Mouse (Mus musculus): ENCODE data around the gene Ap5b1. TPM values are rescaled to one million over a fixed set of nuclear protein-coding genes. Genes with fewer than 3 reads are reported as not detected.

The Ap5b1 gene
- polyA plus RNA-seq, 1 experiment from 2014 or later, result 2.0 TPM

DNA sequence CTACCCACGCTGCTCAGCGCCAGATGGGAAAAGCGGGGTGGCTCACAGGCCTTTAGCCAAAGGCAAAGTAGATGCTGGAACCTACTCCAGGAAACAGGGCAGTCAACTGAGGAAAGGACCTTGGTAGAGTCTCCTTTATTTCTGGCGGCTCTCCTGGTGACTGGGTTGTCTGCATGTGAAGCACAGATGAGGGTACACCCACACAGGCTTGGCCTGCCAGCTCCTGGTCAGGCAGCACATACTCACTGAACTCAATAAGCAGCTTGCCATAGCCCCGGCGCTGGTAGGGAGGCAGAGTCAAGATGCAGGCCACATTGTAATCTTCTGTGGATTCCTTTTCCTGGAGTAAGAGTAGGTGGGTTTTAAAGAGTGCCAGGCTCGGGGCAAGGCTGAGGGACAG, 37.3 kb downstream of the Ap5b1 start:
- Histone ChIP-seq H3K36me3 (ENCODE audit: control insufficient read depth, insufficient read depth) (peaks cover 39% of the 10 kb centered on the region), H3K27ac (ENCODE audit: low read length) (no peak overlapping the region), H3K4me3 (replicated peaks; ENCODE audit: low read length) (no peak overlapping the region), H3K4me2 (ENCODE audit: low read length) (no peak overlapping the region), H3K9me3 (ENCODE audit: control insufficient read depth, low read length) (no peaks in the 10 kb centered on the region), H3K9ac (replicated peaks; ENCODE audit: low read depth, low read length) (no peak overlapping the region), H3K4me1 (replicated peaks; ENCODE audit: control insufficient read depth, insufficient read depth, low read length) (peaks cover 34% of the 10 kb centered on the region), H3K27me3 (replicated peaks; ENCODE audit: control insufficient read depth, insufficient read depth, low read length) (no peaks in the 10 kb centered on the region)
- WGBS, result 93% methylated on average over 7 of the region's 7 CpGs
- no peak for ATAC-seq

DNA sequence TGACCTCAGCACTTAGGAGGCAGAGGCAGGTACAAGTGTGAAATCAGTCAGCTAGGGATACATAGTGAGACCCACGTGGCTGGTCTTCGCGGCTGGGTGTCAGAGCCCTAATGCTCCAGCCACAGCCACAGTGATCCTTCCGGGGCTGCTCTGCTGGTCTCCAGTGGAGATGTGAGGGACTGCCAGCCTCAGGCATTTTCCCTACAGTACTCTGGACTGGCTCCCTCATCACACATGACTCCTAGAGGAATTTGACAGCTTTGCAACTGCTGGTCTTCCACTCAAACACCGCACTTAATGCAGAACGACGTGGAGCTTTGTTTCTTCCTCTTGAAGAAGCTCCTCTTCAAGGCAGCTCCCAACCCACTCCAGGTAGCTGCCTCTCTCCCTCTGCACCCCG, 38.4 kb downstream of the Ap5b1 start:
- no peak for ATAC-seq
- Histone ChIP-seq H3K27ac (ENCODE audit: low read length) (no peak overlapping the region), H3K27me3 (replicated peaks; ENCODE audit: control insufficient read depth, insufficient read depth, low read length) (no peaks in the 10 kb centered on the region), H3K4me1 (replicated peaks; ENCODE audit: control insufficient read depth, insufficient read depth, low read length) (peaks cover 41% of the 10 kb centered on the region), H3K4me3 (replicated peaks; ENCODE audit: low read length) (no peak overlapping the region), H3K36me3 (ENCODE audit: control insufficient read depth, insufficient read depth) (peaks cover 39% of the 10 kb centered on the region), H3K9me3 (ENCODE audit: control insufficient read depth, low read length) (no peaks in the 10 kb centered on the region), H3K4me2 (ENCODE audit: low read length) (no peak overlapping the region), H3K9ac (replicated peaks; ENCODE audit: low read depth, low read length) (no peak overlapping the region)
- WGBS, result 93% methylated on average over 8 of the region's 8 CpGs

DNA sequence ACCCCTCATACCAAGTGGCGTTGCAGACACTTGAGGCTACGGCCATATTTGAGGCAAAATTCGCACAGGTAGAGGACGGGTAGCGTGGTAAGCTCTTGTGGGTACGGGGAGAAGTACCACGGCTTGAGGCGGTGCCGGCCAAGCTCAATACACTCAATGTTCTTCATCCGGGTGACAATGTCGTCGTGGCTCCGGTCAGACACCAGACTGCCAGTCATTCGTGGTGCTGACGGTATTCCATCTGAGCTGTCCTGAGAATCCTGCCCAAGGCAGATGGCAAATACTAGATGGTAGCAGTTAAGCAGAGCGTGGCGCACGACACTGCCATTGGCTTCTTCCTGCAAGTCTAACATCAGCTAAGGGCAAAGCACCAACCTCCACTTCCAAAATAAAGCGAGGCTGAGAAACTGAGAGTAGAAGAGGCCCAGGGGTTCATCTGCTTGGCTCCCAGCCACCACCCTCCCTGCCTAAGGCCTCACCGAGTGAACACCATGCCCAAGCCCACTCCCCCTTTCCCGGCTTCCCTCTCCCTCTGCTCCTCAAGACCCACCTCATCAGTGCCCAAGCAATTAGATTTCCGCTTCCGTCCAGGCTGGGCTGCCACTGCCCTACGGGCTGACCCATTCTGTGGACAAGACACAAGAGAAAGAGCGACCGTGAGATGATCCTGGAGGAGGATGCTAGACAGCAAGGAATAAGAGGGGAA, 40.0 kb downstream of the Ap5b1 start:
- no peak overlapping the region for H3K27ac ChIP-seq (ENCODE audit: low read length)
- no peaks in the 10 kb centered on the region for H3K9me3 ChIP-seq (ENCODE audit: control insufficient read depth, low read length)
- H3K4me2 ChIP-seq (ENCODE audit: low read length), result no peak overlapping the region
- H3K9ac ChIP-seq (replicated peaks; ENCODE audit: low read depth, low read length), result no peak overlapping the region
- ATAC-seq, result no peak
- H3K4me1 ChIP-seq (replicated peaks; ENCODE audit: control insufficient read depth, insufficient read depth, low read length), result peaks cover 31% of the 10 kb centered on the region
- peaks cover 39% of the 10 kb centered on the region for H3K36me3 ChIP-seq (ENCODE audit: control insufficient read depth, insufficient read depth)
- 93% methylated on average over 26 of the region's 26 CpGs for WGBS
- no peak overlapping the region for H3K4me3 ChIP-seq (replicated peaks; ENCODE audit: low read length)
- no peaks in the 10 kb centered on the region for H3K27me3 ChIP-seq (replicated peaks; ENCODE audit: control insufficient read depth, insufficient read depth, low read length)

DNA sequence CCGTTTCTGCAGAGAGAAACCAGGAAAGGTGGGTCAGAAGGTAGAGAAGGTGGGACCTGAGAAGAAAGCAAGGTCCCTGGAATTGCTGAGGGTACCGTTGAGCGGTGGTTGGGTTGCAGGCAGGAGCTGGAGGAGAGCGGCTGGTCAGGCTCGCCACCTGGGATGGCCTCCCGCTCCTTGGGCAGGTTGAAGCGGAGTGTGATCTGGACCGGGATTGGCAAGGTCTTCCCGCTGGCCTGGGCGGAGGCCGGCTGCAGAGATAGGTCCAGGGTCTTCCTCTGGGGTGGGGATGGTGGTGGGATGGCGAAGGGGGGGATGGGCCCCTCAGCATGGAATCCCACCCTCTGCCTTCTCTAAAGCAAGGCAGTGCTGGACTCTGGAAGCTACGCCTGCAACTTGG, 40.9 kb downstream of the Ap5b1 start:
- Histone ChIP-seq H3K27me3 (replicated peaks; ENCODE audit: control insufficient read depth, insufficient read depth, low read length) (no peaks in the 10 kb centered on the region), H3K9me3 (ENCODE audit: control insufficient read depth, low read length) (no peaks in the 10 kb centered on the region), H3K4me2 (ENCODE audit: low read length) (peak overlapping the region; percentile 69), H3K4me3 (replicated peaks; ENCODE audit: low read length) (peak overlapping the region; percentile 78), H3K36me3 (ENCODE audit: control insufficient read depth, insufficient read depth) (peaks cover 35% of the 10 kb centered on the region), H3K27ac (ENCODE audit: low read length) (no peak overlapping the region), H3K4me1 (replicated peaks; ENCODE audit: control insufficient read depth, insufficient read depth, low read length) (peaks cover 23% of the 10 kb centered on the region), H3K9ac (replicated peaks; ENCODE audit: low read depth, low read length) (no peak overlapping the region)
- no peak for ATAC-seq
- WGBS, result 95% methylated on average over 13 of the region's 13 CpGs

DNA sequence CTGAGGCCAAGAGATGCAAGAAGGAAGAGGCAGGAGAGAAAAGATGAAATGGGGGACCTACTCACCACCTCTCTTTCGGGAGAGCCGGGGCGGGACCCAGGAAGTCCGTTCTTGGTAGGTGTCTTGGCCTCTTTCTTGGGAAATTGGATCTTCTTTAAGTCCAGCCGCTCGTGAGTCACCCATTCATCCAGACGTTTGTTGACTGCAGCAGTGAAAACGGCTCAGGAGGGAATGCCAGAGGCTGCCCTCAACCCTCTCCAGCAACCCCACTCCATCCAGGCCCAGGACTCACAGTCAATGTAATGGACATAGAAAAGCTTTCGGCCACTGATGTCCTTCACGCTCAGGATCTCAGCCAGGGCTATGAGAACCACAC, 41.3 kb downstream of the Ap5b1 start:
- 59% methylated on average over 10 of the region's 10 CpGs for WGBS
- Histone ChIP-seq H3K4me1 (replicated peaks; ENCODE audit: control insufficient read depth, insufficient read depth, low read length) (peaks cover 20% of the 10 kb centered on the region), H3K4me2 (ENCODE audit: low read length) (peak overlapping the region; percentile 69), H3K27ac (ENCODE audit: low read length) (peak overlapping the region; percentile 98), H3K36me3 (ENCODE audit: control insufficient read depth, insufficient read depth) (peaks cover 32% of the 10 kb centered on the region), H3K4me3 (replicated peaks; ENCODE audit: low read length) (peak overlapping the region; percentile 78), H3K27me3 (replicated peaks; ENCODE audit: control insufficient read depth, insufficient read depth, low read length) (no peaks in the 10 kb centered on the region; the same call in 1 of the 2 replicates), H3K9me3 (ENCODE audit: control insufficient read depth, low read length) (no peaks in the 10 kb centered on the region), H3K9ac (replicated peaks; ENCODE audit: low read depth, low read length) (peak overlapping the region; percentile 94)
- ATAC-seq, result no peak

GRCm38 (mm10) chr19:5609547-5610404, 42.0 kb downstream of the Ap5b1 start, which contains the start of gene Kat5:
TSS of gene Kat5 (minus strand) at chr19:5610237.
- under 1% methylated on average over 53 of the region's 55 CpGs for WGBS
- H3K9ac ChIP-seq (replicated peaks; ENCODE audit: low read depth, low read length), result peak within 1 kb of the TSS; percentile 94
- peak; percentile 95 for ATAC-seq

GRCm38 (mm10) chr19:5611973-5612372, 44.1 kb downstream of the Ap5b1 start:
- H3K27ac ChIP-seq (ENCODE audit: low read length), result no peak overlapping the region
- 74% methylated on average over 1 of the region's 1 CpGs for WGBS
- H3K4me2 ChIP-seq (ENCODE audit: low read length), result no peak overlapping the region
- H3K27me3 ChIP-seq (replicated peaks; ENCODE audit: control insufficient read depth, insufficient read depth, low read length), result no peaks in the 10 kb centered on the region; the same call in 1 of the 2 replicates
- ATAC-seq, result no peak
- peaks cover 20% of the 10 kb centered on the region for H3K4me1 ChIP-seq (replicated peaks; ENCODE audit: control insufficient read depth, insufficient read depth, low read length)
- H3K9me3 ChIP-seq (ENCODE audit: control insufficient read depth, low read length), result no peaks in the 10 kb centered on the region
- H3K36me3 ChIP-seq (ENCODE audit: control insufficient read depth, insufficient read depth), result peaks cover 9% of the 10 kb centered on the region
- H3K4me3 ChIP-seq (replicated peaks; ENCODE audit: low read length), result no peak overlapping the region
- no peak overlapping the region for H3K9ac ChIP-seq (replicated peaks; ENCODE audit: low read depth, low read length)

More at GRCm38 (mm10) chr19:5609547-5610404, 42.0 kb downstream of the Ap5b1 start, which contains the start of gene Kat5:
- no peaks in the 10 kb centered on the region for H3K9me3 ChIP-seq (ENCODE audit: control insufficient read depth, low read length)
- peak within 1 kb of the TSS; percentile 78 for H3K4me3 ChIP-seq (replicated peaks; ENCODE audit: low read length)
- H3K27ac ChIP-seq (ENCODE audit: low read length), result peak within 1 kb of the TSS; percentile 98
- peaks cover 20% of the 10 kb centered on the region for H3K4me1 ChIP-seq (replicated peaks; ENCODE audit: control insufficient read depth, insufficient read depth, low read length)
- no peaks in the 10 kb centered on the region; the same call in 1 of the 2 replicates for H3K27me3 ChIP-seq (replicated peaks; ENCODE audit: control insufficient read depth, insufficient read depth, low read length)
- H3K4me2 ChIP-seq (ENCODE audit: low read length), result peak within 1 kb of the TSS; percentile 69
- peaks cover 26% of the 10 kb centered on the region for H3K36me3 ChIP-seq (ENCODE audit: control insufficient read depth, insufficient read depth)

GRCm38 (mm10) chr19:5612762-5613411, 45.1 kb downstream of the Ap5b1 start:
- Histone ChIP-seq H3K9me3 (ENCODE audit: control insufficient read depth, low read length) (no peaks in the 10 kb centered on the region), H3K9ac (replicated peaks; ENCODE audit: low read depth, low read length) (no peak overlapping the region), H3K4me1 (replicated peaks; ENCODE audit: control insufficient read depth, insufficient read depth, low read length) (peaks cover 20% of the 10 kb centered on the region), H3K4me3 (replicated peaks; ENCODE audit: low read length) (no peak overlapping the region), H3K27ac (ENCODE audit: low read length) (no peak overlapping the region), H3K4me2 (ENCODE audit: low read length) (no peak overlapping the region), H3K36me3 (ENCODE audit: control insufficient read depth, insufficient read depth) (peaks cover 4% of the 10 kb centered on the region; the same call in 1 of the 2 replicates), H3K27me3 (replicated peaks; ENCODE audit: control insufficient read depth, insufficient read depth, low read length) (no peaks in the 10 kb centered on the region; the same call in 1 of the 2 replicates)
- no peak for ATAC-seq
- WGBS, result 72% methylated on average over 3 of the region's 3 CpGs

- Histone ChIP-seq H3K27me3 (replicated peaks; ENCODE audit: control insufficient read depth, insufficient read depth, low read length) (no peaks in the 10 kb centered on the region; the same call in 1 of the 2 replicates), H3K4me3 (replicated peaks; ENCODE audit: low read length) (no peak overlapping the region), H3K4me1 (replicated peaks; ENCODE audit: control insufficient read depth, insufficient read depth, low read length) (peaks cover 7% of the 10 kb centered on the region), H3K4me2 (ENCODE audit: low read length) (no peak overlapping the region), H3K9ac (replicated peaks; ENCODE audit: low read depth, low read length) (no peak overlapping the region), H3K27ac (ENCODE audit: low read length) (no peak overlapping the region), H3K9me3 (ENCODE audit: control insufficient read depth, low read length) (no peaks in the 10 kb centered on the region), H3K36me3 (ENCODE audit: control insufficient read depth, insufficient read depth) (no peaks in the 10 kb centered on the region)
- no peak for ATAC-seq
- 46% methylated on average over 2 of the region's 2 CpGs for WGBS
Measured at GRCm38 (mm10) chr19:5614953-5615352, 47.1 kb downstream of the Ap5b1 start.
